Mouse (Mus musculus) right cerebral cortex, postnatal 25 days (tissue): Measurements from ENCODE around the gene Tmem107.

Experiments
- DNase-seq: peaks from one replicate; pipeline ENCODE4 v3.0.0; 2022

Tmem107 gene

DNA sequence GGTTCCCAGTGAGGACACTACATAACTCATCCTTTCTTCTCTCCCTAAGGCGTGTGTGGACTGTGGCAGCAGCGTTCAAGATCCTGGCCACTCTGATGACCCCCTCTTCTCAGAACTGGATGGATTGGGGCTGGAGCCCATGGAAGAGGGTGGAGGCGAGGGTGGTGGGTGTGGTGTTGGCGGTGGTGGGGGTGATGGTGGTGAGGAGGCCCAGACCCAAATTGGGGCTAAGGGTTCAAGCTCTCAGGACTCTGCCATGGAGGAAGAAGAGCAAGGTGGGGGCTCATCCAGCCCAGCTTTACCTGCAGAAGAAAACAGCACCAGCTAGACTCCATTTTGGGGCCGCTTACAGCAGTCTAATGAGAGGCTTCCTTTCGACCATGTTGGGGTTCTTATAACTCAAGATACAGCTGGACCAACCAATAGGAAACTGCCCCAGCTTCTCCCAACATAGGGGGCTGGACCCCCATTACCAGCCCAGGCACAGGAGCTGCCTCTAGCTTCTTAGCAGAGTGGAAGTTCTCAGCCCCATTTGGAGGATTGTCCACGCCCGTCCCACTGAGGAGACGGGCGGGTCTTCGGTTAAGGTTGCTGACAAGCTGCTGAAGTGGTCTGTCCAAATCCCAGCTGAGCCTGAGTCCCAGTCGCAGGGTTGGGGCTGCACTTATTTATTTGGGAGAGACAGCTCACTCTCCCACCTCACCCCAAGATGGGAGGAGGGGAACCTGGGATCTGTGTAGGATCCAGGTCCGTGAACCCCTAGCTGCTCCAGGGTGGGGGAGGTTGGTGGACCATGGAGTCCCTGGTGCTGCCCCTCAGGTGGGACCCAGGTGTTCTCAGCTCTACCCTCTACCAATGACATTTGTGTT lies 38.7 kb downstream of the Tmem107 start:
- peak; percentile 7 for DNase-seq

DNA sequence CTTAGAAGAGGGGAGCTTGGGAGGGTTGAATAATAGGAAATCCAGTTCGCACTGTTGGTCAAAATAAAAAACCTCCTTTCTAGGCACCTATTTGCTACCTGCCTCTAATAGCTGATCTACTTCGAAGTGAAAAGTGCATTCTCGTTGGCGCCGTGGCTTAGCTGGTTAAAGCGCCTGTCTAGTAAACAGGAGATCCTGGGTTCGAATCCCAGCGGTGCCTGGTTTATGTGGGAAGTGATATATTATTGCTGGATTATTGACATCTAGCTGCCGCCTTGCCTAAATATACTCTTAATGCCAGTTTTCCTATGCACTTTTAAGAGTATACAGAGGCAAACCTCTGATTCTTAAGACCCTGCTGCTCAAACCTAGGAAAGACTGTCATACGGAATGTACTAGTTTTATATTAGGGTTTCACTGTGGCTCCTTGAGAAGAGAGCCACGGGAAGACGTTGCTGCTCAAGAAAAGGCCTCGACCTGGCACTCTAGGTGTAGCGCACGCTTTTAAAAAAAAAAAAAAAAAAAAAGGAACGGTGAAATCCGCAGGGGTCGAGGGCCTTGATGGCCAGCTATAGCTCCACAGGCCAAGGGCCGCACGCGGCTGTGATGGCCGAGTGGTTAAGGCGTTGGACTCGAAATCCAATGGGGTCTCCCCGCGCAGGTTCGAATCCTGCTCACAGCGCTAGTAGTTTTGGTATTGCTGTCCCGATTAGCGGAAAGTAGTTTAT lies 39.9 kb downstream of the Tmem107 start:
- DNase-seq: peak; percentile 87

GRCm38 (mm10) chr11:69111051-69111810 lies 40.6 kb downstream of the Tmem107 start:
- DNase-seq: no peak

GRCm38 (mm10) chr11:69111865-69112264 lies 41.3 kb downstream of the Tmem107 start:
- DNase-seq: no peak

GRCm38 (mm10) chr11:69114018-69114417 lies 43.4 kb downstream of the Tmem107 start:
- DNase-seq: no peak

DNA sequence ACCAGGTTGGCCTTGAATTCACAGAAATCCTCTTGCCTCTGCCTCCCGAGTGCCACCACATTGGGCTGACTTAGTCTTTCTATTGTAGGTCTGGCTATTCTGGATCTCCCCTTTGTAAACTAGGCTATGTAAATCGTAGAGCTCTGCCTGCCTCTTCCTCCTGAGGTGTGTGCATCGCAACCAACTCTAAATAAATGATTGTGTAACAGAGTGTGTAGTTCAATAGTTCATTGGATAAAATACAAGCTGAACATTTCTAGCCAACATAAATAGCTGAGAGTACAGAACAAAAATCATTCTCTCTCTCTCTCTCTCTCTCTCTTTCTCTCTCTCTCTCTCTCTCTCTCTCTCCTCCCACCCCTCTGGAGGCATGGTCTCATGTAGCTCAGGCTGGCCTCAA lies 44.0 kb downstream of the Tmem107 start:
- DNase-seq: no peak

DNA sequence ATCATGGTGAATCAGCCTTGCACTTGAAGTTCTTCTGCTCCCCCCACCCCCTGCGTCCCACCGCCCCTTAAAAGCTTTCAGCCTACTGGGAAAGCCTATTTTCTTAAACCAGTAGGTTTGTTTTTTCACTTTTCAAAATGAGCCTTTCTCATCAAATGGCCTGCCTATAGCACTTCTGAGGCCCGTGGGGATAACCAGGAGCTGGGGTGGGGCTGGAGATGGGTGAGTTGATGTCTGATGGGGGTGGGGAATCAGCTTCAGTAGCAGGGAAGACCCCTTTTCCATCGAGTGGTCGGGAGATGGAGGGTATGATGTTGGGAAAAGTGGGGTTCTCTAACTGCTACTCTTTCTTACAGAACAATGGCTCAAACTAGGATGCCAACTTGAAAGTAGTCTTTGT lies 46.2 kb downstream of the Tmem107 start:
- no peak for DNase-seq

DNA sequence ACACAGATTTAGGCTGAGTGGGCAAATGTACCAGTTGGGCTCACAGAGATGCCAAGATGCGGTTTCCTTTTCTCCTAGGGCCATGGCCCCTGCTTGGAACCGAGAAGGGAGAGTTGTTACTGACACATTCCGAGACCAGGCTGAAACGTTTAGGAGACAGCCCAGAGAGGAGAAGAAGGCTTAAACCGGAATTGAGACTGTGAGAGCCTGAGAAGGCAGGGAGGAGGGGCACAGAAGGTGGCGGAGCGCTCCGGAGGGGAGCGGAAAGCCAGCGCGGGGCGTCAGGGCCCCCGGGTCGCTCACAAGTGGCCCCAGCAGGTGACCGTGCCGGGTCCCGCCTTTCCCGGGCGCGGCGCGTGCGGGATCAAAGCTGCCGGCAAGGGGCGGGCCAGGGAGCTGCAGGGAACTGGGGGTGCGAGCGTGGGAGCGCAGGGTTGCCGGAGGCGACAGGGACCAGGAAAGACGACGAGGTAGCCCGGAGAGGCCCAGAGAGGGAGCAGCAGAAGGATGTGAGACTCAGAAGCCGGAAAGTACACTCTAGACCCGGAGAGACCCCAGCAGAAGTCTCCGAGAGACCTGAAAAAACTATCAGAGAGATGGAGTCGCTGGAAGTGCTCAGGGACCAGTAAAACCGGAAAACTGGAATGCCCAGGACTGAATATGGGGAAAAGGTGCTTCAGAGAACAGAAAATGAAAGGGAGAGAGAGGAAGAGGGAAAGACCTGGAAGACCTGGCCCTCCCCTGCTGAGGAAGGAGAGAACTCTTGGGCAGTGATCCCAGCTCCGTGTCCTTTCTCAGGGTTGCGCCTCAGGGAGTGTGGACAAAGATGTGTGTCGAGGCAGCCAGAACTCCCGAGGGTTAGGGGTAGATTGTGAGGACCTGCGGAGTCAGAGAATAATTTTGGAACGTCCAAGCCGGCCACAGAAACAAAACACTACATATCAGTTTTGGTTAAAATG lies 47.4 kb downstream of the Tmem107 start:
- peak; percentile 59 for DNase-seq

DNA sequence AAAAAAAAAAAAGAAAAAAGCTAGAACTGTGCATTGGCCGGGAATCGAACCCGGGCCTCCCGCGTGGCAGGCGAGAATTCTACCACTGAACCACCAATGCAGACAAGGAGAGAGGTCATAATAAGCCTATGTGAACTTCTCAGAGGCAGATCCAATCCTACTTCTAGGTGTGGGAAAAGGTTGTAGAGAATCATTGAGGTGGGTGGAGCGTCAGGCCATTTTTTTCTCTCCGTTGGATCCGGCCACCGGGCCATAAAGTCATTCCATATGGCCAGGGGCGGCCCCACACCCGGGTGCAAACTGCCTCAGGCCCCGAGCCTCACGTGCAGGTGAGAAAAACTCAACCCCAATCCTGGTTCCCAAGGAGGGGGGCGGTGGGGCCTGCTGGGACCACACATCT lies 48.2 kb downstream of the Tmem107 start:
- DNase-seq: peak; percentile 72

- no peak for DNase-seq
Observed at GRCm38 (mm10) chr11:69119446-69120155, 49.0 kb downstream of the Tmem107 start.

DNA sequence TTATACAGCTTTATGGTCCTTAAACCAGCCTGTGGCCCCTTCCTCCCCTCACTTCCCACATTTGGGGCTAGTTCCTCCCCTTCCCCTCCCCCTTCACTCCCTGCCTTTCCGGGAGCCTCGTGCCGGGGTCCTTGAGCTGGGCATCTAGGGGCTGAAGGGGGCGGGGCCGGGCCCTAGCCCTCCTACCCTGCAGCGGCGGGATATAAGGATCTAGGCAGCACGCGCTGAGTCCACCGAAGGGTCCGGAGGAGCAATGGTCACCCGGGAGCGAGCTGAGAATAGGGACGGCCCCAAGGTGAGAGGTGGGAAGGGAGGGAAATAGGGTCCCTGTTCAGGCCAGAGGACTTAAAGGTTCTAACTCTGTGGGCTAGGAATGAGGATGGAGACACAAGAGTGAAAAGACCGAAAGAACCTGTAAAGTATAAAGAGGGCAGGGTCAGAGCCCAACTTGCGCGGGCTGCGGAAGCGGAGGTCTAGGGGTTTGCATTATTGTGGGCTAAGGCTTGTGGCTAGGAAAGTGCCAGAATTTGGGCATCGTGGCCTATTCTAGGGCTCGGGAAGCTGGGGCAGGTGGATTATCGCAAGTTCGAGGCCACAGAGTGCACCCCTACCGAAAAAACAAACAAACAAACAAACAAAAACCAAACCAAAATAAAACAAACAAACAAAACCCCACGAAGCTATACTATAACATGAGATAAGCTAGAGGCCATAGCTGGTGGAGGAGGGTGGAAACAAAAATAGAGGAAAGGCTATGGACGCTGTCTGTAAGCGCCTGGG lies 49.8 kb downstream of the Tmem107 start, which contains the start of gene Hes7:
Gene Hes7 (plus strand): TSS at position 184 of the 780 bp plus-strand sequence.
- no peak for DNase-seq

- DNase-seq: no peak
Observed at GRCm38 (mm10) chr11:69121001-69121740, 50.6 kb downstream of the Tmem107 start.

DNA sequence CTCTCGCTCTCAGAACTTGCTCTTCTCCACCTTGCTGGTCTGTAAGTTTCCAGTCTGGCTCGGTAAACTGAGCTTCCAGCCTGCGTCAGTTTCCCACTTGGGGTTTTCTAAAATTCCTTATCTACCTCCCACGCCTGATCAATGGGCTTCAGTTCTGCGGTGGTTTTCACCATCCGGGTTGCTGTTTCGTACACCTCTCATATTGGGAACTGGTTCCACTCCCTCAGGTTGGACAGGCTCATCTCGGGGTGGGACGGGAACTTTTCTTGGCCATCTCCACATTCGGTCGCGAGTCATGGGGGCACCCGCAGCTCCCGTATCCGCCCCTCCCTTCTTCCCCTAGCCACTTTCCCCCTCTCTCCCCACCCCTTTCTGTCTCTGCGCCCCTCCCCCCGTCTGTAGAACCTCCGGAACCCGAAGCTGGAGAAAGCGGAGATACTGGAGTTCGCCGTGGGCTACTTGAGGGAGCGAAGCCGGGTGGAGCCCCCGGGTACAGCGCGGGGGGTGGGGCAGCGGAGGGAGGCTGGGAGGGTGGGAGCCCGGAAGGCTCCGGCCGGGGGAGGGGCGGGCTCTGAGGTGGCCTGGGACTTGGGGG lies 51.2 kb downstream of the Tmem107 start:
- no peak for DNase-seq

DNA sequence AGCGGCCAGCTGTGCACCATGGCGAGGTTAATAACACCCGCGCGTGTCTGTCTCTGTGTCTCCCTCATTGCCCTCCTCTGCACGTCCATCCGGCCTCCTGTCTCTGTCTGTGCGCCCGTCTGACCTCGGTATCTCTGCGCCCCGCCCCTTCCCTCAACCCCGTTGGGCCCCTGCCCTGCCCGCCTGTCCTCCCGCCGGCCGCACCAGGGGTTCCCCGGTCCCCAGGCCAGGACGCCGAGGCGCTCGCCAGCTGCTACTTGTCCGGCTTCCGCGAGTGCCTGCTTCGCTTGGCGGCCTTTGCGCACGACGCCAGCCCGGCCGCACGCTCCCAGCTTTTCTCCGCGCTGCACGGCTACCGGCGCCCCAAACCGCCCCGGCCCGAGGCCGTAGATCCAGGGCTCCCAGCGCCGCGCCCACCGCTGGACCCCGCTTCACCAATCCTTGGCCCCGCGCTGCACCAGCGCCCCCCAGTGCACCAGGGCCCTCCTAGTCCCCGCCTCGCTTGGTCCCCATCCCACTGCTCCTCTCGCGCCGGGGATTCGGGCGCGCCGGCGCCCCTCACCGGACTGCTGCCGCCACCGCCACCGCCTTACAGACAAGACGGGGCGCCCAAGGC lies 51.8 kb downstream of the Tmem107 start, which contains the start of gene 9130213A22Rik:
Gene 9130213A22Rik (minus strand): TSS at position 254 of the 616 bp plus-strand sequence.
- DNase-seq: peak; percentile 87
